28 mouse cellular contexts compared by ENCODE assay signal in genomic region chr17:65719826-65720225, GRCm38 (mm10). TPM values are rescaled to one million over a fixed set of nuclear protein-coding genes. Genes with fewer than 3 reads are reported as not detected.
DNase-seq lines count a peak whose midpoint lies in the region; ATAC-seq and TF ChIP-seq lines count a peak whose summit lies in the region.
"Had no signal": no experiment of that assay in that cellular context is flagged by ENCODE, and none has a peak within 500 bp of the region (broad histone marks: within the 10 kb centered on the region; RNA-seq: fewer than 3 reads in every experiment).

No protein-coding gene starts in this region.

- H3K27me3 ChIP-seq in megakaryocyte, embryonic 14.5 days (replicated peaks): no peaks in the 10 kb centered on the region
- no peaks in the 10 kb centered on the region for H3K27me3 ChIP-seq in C2C12 (ENCODE audit: control insufficient read depth, insufficient read depth, insufficient read length)
- H3K27me3 ChIP-seq in stomach, postnatal 0 days (ENCODE audit: control insufficient read depth, insufficient read depth, low read length): no peaks in the 10 kb centered on the region
- H3K27me3 ChIP-seq: CH12.LX; embryonic facial prominence, embryonic 13.5 days; forebrain, embryonic 13.5 days; hindbrain, embryonic 12.5 days; hindbrain, embryonic 15.5 days had no signal

- no peak for TF ChIP-seq CTCF in C2C12 (IDR thresholded peaks at IDR 0.05; ENCODE audit: control insufficient read depth, insufficient read depth, insufficient read length)
- TF ChIP-seq CTCF in stomach, postnatal 0 days (IDR thresholded peaks at IDR 0.05; ENCODE audit: low read depth): no peak

- no peak overlapping the region for H3K4me2 ChIP-seq in stomach, postnatal 0 days (replicated peaks; ENCODE audit: low read depth)
- H3K4me2 ChIP-seq: embryonic facial prominence, embryonic 13.5 days; forebrain, embryonic 13.5 days; heart, embryonic 11.5 days; hindbrain, embryonic 12.5 days; hindbrain, embryonic 15.5 days had no signal

- H3K4me1 ChIP-seq in megakaryocyte, embryonic 14.5 days: peaks cover 28% of the 10 kb centered on the region
- H3K4me1 ChIP-seq in stomach, postnatal 0 days (replicated peaks; ENCODE audit: control insufficient read depth, insufficient read depth): no peaks in the 10 kb centered on the region
- H3K4me1 ChIP-seq: embryonic facial prominence, embryonic 13.5 days; forebrain, embryonic 13.5 days; hindbrain, embryonic 15.5 days had no signal

- WGBS in stomach, postnatal 0 days: 78% methylated on average over 5 of the region's 5 CpGs

- peak; percentile 52 for DNase-seq in 3134 (ENCODE audit: extremely low read depth, insufficient read length, low spot score)
- no peak for DNase-seq in stomach, postnatal 0 days (ENCODE audit: low spot score)
- no peak for DNase-seq in cerebellum, postnatal 36 days
- DNase-seq in left cerebral cortex, adult 11 months (ENCODE audit: low spot score): no peak
- DNase-seq: adrenal gland, adult 2 months; adrenal gland, postnatal 14 days; cerebellum, adult 11 months; cerebellum, adult 2 months; cerebellum, adult 9-11 months; cerebellum, postnatal 25 days; embryo, embryonic 11 days; gastrocnemius, adult 2 months; gastrocnemius, postnatal 14 days; heart, adult 11 months had no signal

- H3K4me3 ChIP-seq in megakaryocyte, embryonic 14.5 days (replicated peaks): peak overlapping the region; percentile 57
- no peak overlapping the region for H3K4me3 ChIP-seq in C2C12 (ENCODE audit: insufficient read depth, poor library complexity, severe bottlenecking)
- H3K4me3 ChIP-seq in stomach, postnatal 0 days (ENCODE audit: low read depth, low read length): no peak overlapping the region
- H3K4me3 ChIP-seq: embryonic facial prominence, embryonic 10.5 days; embryonic facial prominence, embryonic 13.5 days; erythroblast, embryonic 14.5 days; forebrain, embryonic 10.5 days; forebrain, embryonic 13.5 days; gastrocnemius, adult 2 months; hindbrain, embryonic 12.5 days; hindbrain, embryonic 15.5 days had no signal

- peaks cover 34% of the 10 kb centered on the region for H3K36me3 ChIP-seq in megakaryocyte, embryonic 14.5 days (replicated peaks; ENCODE audit: low read length)
- peaks cover 71% of the 10 kb centered on the region for H3K36me3 ChIP-seq in C2C12 (ENCODE audit: control insufficient read depth, insufficient read depth)
- H3K36me3 ChIP-seq in stomach, postnatal 0 days (ENCODE audit: control insufficient read depth, insufficient read depth, low read length): no peaks in the 10 kb centered on the region; the same call in 1 of the 2 replicates
- H3K36me3 ChIP-seq: G1E had no signal

- H3K9ac ChIP-seq in stomach, postnatal 0 days (ENCODE audit: low read length): no peak overlapping the region
- H3K9ac ChIP-seq: embryonic facial prominence, embryonic 13.5 days; forebrain, embryonic 13.5 days; hindbrain, embryonic 12.5 days; hindbrain, embryonic 15.5 days had no signal

- no peak for TF ChIP-seq EP300 in stomach, postnatal 0 days (optimal IDR thresholded peaks at IDR 0.05)

- peaks cover 46% of the 10 kb centered on the region for H3K79me3 ChIP-seq in C2C12 (ENCODE audit: low read depth)

- no peak overlapping the region for H3ac ChIP-seq in C2C12 (ENCODE audit: control insufficient read depth, insufficient read length, low read depth)

- peaks cover 57% of the 10 kb centered on the region for H3K79me2 ChIP-seq in C2C12 (ENCODE audit: control insufficient read depth, insufficient read depth)

- no peak overlapping the region for H3K27ac ChIP-seq in stomach, postnatal 0 days (replicated peaks)
- H3K27ac ChIP-seq: embryonic facial prominence, embryonic 10.5 days; embryonic facial prominence, embryonic 13.5 days; forebrain, embryonic 10.5 days; forebrain, embryonic 13.5 days; gastrocnemius, adult 2 months; hindbrain, embryonic 12.5 days; hindbrain, embryonic 15.5 days had no signal

- no peak for ATAC-seq in megakaryocyte, adult 5-6 weeks (ENCODE audit: poor library complexity, severe bottlenecking)
- ATAC-seq in stomach, postnatal 0 days (ENCODE audit: low FRiP score, low TSS enrichment): peak; percentile 8; the same call in 1 of the 2 replicates
- ATAC-seq: forebrain, embryonic 13.5 days; forebrain, embryonic 16.5 days had no signal

- H3K9me3 ChIP-seq in megakaryocyte, embryonic 14.5 days: peaks cover 5% of the 10 kb centered on the region; the same call in 1 of the 2 replicates
- no peaks in the 10 kb centered on the region for H3K9me3 ChIP-seq in stomach, postnatal 0 days (ENCODE audit: control insufficient read depth, low read length)
- H3K9me3 ChIP-seq: embryonic facial prominence, embryonic 10.5 days; embryonic facial prominence, embryonic 13.5 days; forebrain, embryonic 10.5 days; forebrain, embryonic 13.5 days; G1E; hindbrain, embryonic 12.5 days; hindbrain, embryonic 15.5 days had no signal

TF ChIP-seq in C2C12, 6 proteins besides CTCF, POLR2A, EP300 and RAD21:
- TF ChIP-seq MYOD1 (IDR thresholded peaks at IDR 0.05; ENCODE audit: control insufficient read depth, insufficient read length, low read depth) (peak; percentile 16), FOSL1 (IDR thresholded peaks at IDR 0.05; ENCODE audit: insufficient read depth, low read length, poor library complexity, severe bottlenecking) (no peak)

RNA-seq across cellular contexts. Expression of gene Rab31, which starts 52.7 kb away (rescaled TPM):
- polyA plus RNA-seq in megakaryocyte, embryonic 14.5 days (2012; ENCODE audit: insufficient read depth, low replicate concordance): 2.8 TPM in 1 of 2 replicates, not detected in the other
- 50.9 and 56.6 TPM in 2 replicates for total RNA-seq in megakaryocyte, adult 5-6 weeks (2015)
- 85.0 and 90.9 TPM in 2 replicates for total RNA-seq in megakaryocyte, adult 5-6 weeks (2017)
- 144 TPM for polyA plus RNA-seq in C2C12 (2012; fragmentation: generic; extraction: Trizol)
- 23.1 and 23.5 TPM in 2 replicates for polyA plus RNA-seq in stomach, postnatal 0 days (2015; fragmentation: Nextera tagmentation; extraction: Ambion mirVana)
- polyA plus RNA-seq: erythroblast, embryonic 14.5 days had no signal
